Mouse (Mus musculus) mouse embryonic stem cell (cell line): ENCODE results near the gene Nup214.

ENCODE experiments used
- in situ Hi-C, 2 experiments: fragments of 300-500 bp; cut with MboI; formaldehyde crosslinking; loops; 1 replicate in 1 of 2; 3 replicates in 1 of 2; pipeline ENCODE4 v1.14.3; 2019 to 2020; ENCODE audit warnings: low sequenced_read_pairs in 2 of 2, low pct_unique_long_range_greater_than_20kb in 1 of 2, mixed read lengths in 1 of 2; ENCODE audit not compliant: unreplicated experiment in 1 of 2

Gene Nup214

GRCm38 (mm10) chr2:31961791-31962222, 12.4 kb upstream of the Nup214 start:
- in situ Hi-C loops: no loop called here

DNA sequence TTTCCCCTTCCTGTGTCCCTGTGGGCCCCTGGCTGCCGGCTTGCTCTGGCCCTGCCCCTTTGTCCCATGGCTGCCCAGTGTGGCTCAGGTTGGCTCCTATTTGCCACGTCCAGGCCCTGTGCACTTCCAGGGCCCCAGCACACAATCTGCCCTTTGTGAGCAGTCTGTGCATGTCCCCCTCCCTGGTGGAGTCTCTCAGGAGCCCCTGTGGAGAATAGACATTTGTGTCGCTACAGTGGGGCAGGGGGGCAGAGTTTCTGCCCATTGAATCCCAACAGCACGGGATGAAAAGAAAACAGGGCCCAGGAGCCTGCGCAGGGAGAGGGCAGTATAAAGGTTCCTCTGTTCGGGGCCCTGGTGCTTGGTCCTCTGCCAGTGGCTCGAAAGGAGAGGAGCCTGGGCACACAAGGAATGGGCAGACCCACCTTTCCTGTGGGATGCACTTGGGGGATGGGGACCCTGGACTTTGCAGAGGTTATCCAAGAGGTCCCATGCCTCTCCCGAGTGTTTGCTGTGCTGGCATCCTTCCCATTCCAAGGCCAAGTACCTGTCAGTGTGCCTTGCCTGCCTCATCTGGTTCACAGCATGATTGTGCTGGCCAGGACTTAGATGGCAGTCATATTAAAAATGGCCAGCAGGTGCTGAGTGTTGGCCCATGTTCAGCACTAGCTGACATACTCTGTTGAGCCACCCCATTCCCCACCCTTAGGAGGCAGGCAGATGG, 11.6 kb upstream of the Nup214 start:
- in situ Hi-C loops: no loop called here

- in situ Hi-C loops: no loop called here
Observed at GRCm38 (mm10) chr2:31963491-31963890, 10.7 kb upstream of the Nup214 start.

- in situ Hi-C loops: no loop called here
Observed at GRCm38 (mm10) chr2:31964191-31964590, 10.0 kb upstream of the Nup214 start.

DNA sequence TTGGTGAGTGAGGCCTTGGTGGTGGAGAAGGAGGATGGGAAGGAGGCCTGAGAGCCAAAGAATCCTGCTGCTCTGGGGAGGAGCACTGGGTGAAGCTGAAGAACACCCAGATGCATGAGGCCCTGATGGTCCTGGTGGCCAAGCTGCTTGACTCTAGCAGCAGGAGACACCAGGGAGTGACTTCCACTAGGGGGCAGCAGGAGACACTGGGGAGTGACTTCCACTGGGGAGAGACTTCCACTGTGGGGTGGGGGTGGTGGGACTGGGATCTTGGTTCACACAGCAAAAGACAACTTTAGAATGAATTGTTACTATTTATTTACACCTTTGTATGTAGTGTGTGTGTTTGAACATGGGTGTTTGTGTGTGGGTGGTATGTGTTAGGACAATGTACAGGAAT, 9.1 kb upstream of the Nup214 start:
- in situ Hi-C loops: no loop called here

DNA sequence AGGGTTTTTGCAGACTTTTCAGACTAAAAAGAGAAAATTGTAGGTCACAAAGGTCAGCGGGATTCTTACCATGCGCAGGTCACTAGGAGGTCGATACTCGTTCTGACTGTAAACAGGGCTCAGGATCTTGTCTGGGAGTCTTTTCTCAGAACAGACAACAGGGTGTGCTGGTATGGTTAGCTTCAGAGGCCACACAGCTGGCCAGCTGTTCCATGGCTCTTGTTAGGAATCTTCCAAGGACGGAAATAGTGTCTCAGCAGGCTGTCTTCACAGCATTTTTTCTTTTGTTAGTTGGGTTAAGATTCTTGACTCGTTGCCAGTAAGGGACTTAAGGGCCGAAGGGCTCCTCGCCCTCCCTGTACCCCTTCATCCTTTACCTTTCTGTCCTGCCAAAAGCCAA, 7.4 kb upstream of the Nup214 start:
- in situ Hi-C loops: no loop called here

- in situ Hi-C loops: no loop called here
Observed at GRCm38 (mm10) chr2:31972589-31972988, 1.6 kb upstream of the Nup214 start.

- in situ Hi-C loops: no loop called here
Observed at GRCm38 (mm10) chr2:31974809-31975371, 654 bp downstream of the Nup214 start.

DNA sequence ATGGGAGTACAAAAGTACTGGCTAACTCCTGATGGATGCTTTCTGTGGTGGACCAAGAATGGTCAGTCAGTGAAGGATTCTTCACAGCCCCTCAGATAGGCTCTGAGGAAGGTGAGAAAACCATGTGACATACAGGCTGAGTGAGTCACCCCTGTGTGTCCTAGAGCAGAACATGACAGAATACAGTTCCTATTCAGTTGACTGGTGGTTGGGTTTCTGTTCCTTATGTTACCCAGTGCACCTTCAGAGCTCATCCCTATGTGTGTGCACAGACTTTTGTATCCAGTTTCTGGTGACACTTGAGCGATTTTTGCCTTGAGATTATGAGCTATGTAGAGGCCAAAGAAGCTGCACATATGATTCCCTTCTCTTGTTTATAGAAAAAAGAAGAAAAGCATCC, 13.5 kb downstream of the Nup214 start:
- in situ Hi-C loops: no loop called here

DNA sequence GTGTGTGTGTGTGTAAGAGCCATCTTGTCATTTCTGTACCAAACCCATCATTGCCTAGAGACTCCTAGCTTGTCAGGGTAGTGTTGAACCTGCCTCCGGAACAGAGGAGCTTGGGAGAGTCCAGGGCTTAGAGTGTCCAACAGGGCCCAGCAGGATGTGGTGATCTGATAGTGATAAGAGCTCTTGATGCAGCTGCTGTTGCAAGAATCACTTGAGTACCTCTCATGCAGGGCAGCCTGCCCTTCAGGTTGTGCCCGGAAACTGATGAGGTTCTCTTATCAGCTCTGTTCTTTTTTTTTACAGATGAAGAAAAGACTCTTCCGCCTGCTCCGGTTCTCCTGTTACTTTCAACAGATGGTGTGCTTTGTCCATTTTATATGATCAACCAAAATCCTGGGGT, 16.7 kb downstream of the Nup214 start:
- in situ Hi-C loops: no loop called here

GRCm38 (mm10) chr2:31994896-31995295, 20.7 kb downstream of the Nup214 start:
- in situ Hi-C loops: no loop called here

- in situ Hi-C loops: no loop called here
Observed at GRCm38 (mm10) chr2:31996060-31996459, 21.8 kb downstream of the Nup214 start.

- in situ Hi-C loops: no loop called here
Observed at GRCm38 (mm10) chr2:31997539-31997938, 23.3 kb downstream of the Nup214 start.

DNA sequence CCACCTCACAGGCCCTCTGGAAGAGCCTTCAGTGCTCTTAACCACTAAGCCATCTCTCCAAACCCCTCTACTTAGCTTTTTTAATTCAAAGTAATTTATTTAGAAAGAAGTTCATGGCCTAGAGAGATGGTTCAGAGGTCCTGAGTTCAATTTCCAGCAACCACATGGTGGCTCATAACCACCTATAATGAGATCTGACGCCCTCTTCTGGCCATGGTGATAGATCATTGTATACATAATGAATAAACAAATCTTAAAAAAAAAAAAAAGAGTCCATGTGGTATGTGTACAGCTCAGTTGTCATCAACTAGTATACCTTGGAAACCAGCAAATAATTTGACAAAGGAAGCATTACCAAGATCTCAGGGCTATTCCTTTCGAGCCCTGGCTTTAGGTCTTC, 24.2 kb downstream of the Nup214 start:
- in situ Hi-C loops: no loop called here

GRCm38 (mm10) chr2:32008311-32008710, 34.1 kb downstream of the Nup214 start:
- in situ Hi-C loops: no loop called here

- in situ Hi-C loops: no loop called here
Observed at GRCm38 (mm10) chr2:32008716-32009115, 34.5 kb downstream of the Nup214 start.

- in situ Hi-C loops: no loop called here
Observed at GRCm38 (mm10) chr2:32019704-32020103, 45.5 kb downstream of the Nup214 start.

DNA sequence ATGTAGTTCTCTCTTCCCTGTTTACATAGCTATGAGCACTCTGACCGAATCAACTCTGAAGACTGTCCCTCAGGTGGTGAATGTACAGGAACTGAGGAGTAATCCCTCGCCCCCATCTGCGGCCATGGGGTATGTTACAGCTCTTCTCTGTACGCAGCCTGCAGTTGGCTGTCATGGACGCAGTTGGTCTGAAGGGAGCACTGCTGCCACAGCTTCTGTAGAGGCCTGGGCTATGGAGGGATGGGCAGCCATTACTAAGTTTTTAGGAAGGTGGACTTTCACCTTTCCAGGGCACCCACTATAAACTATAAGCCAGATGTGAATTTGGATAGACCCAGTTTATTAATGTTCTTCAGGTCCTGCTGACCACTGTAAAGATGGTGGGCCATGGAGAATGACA, 46.0 kb downstream of the Nup214 start:
- in situ Hi-C loops: no loop called here

DNA sequence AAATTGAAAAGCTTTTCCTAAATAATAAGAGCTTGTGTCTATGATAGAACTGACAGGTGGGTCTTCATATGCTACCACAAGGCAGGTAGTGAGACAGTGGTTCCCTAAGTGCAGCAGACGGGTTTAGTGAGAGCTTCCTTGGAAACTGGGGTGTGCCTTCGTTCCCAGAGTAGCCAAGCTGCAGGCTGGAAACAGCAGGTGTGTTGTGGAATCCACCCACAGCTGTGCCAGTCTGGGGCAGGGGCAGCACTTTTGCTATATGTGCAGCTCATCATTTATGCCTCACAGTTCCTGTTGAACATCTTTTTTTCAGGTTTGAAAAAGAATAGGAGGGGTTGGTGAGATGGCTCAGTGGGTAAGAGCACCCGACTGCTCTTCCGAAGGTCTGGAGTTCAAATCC, 50.1 kb downstream of the Nup214 start:
- in situ Hi-C loops: no loop called here

GRCm38 (mm10) chr2:32029636-32030035, 55.4 kb downstream of the Nup214 start:
- in situ Hi-C loops: no loop called here
